Mouse (Mus musculus) retina, postnatal 1 day (tissue): ENCODE results near the gene Gm10337.

Source experiments
- DNase-seq: peaks from one replicate; pipeline ENCODE4 v3.0.0-alpha.2; 2012

Gm10337 gene

GRCm38 (mm10) chr15:102517976-102518858 lies 14.7 kb downstream of the Gm10337 start, which contains the start of gene Tarbp2:
Gene Tarbp2, plus strand, starts transcription at chr15:102518192.
- peak; percentile 99 for DNase-seq

DNA sequence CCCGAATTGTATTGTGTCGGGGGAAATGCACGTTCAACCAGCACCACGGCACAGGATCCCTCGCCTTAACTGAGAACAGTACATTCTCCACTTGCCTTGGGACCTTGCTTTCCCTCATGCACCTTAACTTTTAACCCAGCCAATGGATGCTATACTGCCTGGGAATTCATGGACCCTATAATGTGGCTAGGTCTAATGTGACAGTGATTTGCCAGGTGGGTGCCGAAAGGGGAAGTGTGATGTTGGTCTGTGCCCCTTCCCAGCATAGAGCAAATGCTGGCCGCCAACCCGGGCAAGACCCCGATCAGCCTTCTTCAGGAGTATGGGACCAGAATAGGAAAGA lies 15.3 kb downstream of the Gm10337 start:
- DNase-seq, result no peak

GRCm38 (mm10) chr15:102519211-102520141 lies 16.0 kb downstream of the Gm10337 start:
- no peak for DNase-seq

GRCm38 (mm10) chr15:102520416-102520815 lies 16.9 kb downstream of the Gm10337 start:
- DNase-seq, result no peak

DNA sequence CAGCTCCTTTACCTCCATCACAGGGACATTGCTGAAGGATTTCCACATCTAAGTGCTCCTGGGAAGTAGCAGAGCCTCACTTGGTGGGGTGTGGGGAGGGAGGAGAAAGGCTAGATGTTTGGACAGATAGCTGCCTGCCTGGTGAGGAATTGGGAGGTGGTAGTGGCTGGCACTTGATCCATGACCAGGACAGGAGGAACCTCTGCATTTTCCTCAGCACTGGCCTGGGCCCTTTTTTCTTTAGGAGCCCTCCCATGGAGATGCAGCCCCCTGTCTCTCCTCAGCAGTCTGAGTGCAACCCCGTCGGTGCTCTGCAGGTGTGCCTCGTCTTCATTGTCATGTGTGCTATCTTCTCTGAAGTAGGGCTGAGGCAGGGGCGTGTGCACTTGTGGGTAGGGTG lies 18.0 kb downstream of the Gm10337 start:
- DNase-seq, result no peak

DNA sequence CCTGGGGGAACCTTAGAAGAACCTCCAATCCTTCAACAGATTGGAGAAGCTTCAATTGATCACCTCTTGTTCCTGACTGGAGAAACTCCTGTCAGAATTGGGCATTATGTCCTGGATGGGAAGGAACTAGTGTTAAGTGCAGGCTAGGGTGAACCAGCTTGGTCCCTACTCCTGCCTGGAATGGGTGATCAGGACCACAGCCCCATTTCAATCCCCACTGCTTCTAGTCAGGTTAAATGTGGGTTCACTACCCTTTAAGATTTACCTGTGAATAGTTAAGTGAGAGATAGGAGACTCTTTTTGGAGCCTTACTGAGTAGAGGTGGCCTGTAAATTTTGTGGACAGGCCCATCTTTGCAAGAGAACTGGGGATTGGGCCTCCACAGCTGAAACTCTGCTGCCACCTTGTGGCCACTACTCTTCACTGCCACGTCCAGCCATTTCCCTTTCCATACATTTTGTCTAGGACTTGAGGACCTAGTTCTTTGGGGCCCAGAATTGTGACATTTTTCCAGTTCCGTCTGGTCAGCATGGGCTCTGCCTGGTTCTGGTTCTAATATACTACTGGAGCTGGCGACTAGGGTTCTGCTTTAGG lies 21.5 kb downstream of the Gm10337 start, which contains the start of gene Npff:
Gene Npff, minus strand, starts transcription at position 51 of the 594 bp plus-strand sequence.
- DNase-seq, result peak; percentile 83

GRCm38 (mm10) chr15:102526111-102527002 lies 22.8 kb downstream of the Gm10337 start:
- DNase-seq, result no peak

DNA sequence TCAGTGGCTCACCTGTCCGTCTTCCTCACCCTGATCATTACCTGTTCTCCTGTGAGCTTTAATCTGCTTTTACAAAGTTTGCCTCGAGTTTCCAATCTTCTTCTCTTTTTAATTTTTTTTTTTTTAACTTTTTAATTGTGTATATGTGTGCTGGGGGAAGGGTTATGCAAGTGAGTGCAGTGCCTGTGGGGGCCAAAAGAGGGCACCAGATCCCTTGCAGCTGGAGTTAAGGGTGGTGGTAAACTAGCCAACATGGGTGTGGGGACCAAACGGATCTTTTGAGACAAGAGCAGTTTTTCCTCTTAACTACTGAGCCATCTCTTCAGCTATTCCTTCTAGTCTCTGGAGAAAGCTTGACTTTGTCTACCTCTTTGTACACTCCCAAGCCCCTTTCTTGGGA lies 24.4 kb downstream of the Gm10337 start:
- DNase-seq, result no peak

DNA sequence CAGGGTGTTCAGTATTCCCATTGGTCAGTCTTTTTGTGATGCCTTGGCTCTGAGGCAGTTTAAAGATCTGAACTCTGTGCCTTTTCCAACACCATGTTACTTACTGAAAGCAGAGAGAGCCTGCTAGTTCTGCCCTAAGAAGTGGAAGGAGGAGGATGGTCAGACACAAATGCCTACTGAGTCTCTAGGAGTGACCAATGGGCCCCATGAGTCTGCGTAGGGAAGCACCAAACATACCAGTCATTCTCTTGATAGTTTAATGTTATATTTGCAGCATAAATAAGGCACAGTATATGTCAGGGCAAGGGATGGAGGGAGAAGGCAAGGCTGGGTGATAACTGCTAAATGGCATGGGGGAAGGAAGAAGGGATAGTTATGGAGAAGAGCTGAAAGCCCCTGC lies 24.9 kb downstream of the Gm10337 start:
- no peak for DNase-seq

DNA sequence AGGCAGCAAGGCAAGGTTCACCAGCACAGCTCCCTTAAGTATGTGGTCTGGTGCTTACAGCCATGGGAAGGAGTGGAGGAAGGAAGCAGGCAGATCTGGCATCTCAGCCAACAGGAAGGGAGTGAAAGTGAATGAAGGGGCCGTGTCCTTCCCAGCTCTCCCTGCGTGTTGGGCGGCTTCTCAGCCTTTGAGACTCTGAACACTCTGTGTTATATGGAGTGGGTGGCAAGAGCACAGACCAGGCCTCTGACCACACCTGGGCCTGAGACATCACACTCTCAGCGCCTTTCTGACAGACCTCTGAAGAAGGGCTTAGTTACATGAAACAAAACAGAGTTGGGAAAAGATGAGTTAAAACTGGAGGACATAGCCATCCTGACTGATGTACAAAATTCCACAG lies 27.0 kb downstream of the Gm10337 start:
- no peak for DNase-seq

DNA sequence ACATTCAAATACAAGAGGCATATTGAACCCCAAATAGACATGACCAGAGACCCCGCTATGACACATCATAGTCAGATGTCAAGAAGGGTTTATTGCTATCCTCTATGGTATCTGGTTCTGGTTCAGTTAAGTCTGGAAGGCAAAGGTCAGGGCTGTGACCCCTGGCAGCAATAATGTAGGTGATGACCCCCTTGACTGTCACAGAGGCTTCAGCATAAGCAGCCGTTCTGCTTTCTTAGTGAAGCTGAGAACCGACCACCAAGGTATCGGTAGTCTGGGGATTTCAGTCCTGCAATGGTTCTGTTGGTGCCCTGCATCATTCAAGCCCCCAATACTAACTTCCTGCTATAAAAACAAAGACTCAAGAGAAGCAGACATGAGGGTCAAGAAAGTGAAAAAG lies 28.1 kb downstream of the Gm10337 start:
- DNase-seq, result no peak

DNA sequence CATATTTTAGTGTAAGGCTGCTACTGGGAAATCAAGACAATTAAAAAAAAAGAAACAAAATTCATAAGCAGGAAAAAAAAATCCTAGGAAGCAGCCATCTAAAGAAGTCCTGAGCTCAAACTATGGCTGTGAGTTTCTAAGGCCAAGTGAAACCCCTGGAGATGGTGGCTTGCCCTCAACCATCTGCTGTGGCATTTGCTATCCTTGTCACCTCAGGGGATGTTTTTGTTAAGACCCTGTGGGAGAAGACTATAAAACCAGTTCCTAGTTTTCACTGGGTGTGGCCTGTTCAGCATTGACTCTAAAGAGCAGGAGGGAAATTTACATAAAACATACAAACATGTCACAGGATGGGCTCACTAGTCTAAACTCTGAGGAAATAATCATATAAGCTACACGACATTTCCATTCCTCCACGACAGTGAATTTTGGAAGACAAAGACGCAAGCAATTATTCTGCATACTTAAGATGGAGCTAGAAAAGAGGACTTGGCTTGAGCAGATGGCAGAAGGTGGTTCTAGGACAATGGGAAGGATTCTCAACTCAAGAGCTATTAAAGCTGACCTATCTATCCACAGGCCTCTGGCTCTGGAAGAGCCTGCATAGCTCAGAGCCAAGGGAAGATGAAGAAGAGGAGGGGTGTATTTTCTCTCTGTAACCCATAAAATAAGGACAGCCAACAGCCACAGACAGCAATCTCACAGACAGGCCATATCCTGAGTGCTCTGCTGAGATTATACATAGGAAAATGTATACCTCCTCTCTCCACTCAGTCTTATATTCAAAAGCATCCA lies 28.8 kb downstream of the Gm10337 start:
- no peak for DNase-seq

- no peak for DNase-seq
These were observed 30.4 kb downstream of the Gm10337 start for GRCm38 (mm10) chr15:102533926-102534325.

DNA sequence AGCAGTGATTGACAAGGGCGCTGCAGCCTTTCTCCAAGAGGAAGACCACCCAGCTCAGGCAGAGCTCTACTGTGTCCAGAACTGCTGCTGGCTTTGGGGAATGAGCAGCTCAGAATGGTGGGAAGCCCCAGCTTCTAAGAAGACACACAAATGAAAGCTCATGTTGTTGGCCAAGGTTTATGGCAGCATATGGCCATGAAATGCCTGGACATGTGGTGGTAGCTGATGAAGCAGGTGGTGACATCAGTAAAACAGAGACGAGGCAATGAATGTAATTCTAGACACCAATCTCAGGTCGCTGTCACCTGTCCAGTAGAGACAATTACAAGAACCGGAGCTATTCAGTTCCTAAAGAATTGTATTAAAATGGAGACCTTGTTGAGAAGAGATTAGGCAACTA lies 41.3 kb downstream of the Gm10337 start:
- no peak for DNase-seq

- no peak for DNase-seq
These were observed 42.7 kb downstream of the Gm10337 start for GRCm38 (mm10) chr15:102546246-102546645.

GRCm38 (mm10) chr15:102546677-102547427 lies 43.3 kb downstream of the Gm10337 start:
- peak; percentile 26 for DNase-seq

DNA sequence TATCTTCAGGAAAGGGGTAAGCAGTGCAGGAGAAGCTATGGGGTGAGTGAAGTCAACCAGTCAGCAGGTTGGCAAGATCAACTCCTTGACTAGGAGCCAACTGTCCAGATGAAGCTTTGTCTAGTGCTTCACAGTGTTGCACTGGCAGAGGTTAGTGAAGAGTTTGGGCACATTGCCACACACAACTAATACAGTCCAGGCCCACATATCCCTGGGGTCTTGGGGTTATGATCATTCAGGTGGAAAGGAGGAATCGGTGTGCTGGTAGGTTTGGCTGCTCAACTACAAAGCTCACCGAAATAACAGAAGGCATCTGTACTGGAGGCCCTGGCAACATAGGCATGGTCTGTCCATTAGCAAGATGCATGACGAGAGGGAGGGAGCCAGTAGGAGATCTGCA lies 44.0 kb downstream of the Gm10337 start:
- no peak for DNase-seq

- DNase-seq, result no peak
These were observed 49.1 kb downstream of the Gm10337 start for GRCm38 (mm10) chr15:102552599-102552998.
